Mouse (Mus musculus) brain, embryonic 14.5 days (tissue): ENCODE measurements around the gene Casp1.

Source experiments
- CTCF ChIP-seq: fragments of 200-500 bp; IDR thresholded peaks from 2 replicates; pipeline ENCODE4 v1.5.1; 2012; ENCODE audit warnings: inconsistent platforms, mild to moderate bottlenecking, moderate library complexity, borderline replicate concordance; ENCODE audit not compliant: insufficient read depth, insufficient read length; ENCODE audit errors: extremely low read depth
- POLR2A ChIP-seq: fragments of 200-500 bp; IDR thresholded peaks from 2 replicates; pipeline ENCODE4 v1.6.1; 2012; ENCODE audit warnings: mild to moderate bottlenecking, inconsistent platforms, borderline replicate concordance; ENCODE audit not compliant: poor library complexity, insufficient read depth, insufficient read length, severe bottlenecking; ENCODE audit errors: extremely low read depth

GRCm38 (mm10) chr9:5347381-5347780 is 49.1 kb downstream of the Casp1 start:
- TF ChIP-seq CTCF (no peak), POLR2A (no peak)
